Mouse (Mus musculus) right cerebral cortex, postnatal 36 days (tissue): ENCODE measurements at regions not wholly inside any gene's neighbourhood (a gene's known extent, or its start where the extent isn't known, plus 50 kb on each side); places are given as distances from the start of the nearest gene placed in this dataset.
A peak's percentile ranks its signal among the peaks of the same experiment; 100 is the strongest.

Experiments
- DNase-seq, 2 experiments: peaks; one replicate each; pipeline ENCODE4 v3.0.0; 2022; ENCODE audit warnings: low spot score in 2 of 2, mixed read lengths in 1 of 2

DNA sequence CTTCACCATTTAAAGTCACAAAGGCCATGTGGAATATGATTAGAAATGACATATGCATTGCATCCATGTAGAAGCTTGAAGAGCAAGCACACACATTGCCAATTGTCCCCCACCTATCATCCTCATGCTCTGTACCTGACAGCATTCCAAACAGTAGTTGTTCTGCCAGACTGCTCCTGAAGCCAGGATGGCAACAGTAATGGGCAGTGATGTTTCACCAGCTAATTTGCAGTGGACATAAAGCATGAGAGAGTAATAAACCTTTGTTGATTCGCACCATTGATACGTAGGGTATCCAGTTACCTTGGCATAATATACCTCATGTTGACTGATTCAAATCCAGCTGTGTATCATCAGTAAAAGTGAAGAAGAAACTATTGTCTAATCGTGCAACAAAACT lies 606.5 kb upstream of the Celf2 start:
- DNase-seq: no peak

DNA sequence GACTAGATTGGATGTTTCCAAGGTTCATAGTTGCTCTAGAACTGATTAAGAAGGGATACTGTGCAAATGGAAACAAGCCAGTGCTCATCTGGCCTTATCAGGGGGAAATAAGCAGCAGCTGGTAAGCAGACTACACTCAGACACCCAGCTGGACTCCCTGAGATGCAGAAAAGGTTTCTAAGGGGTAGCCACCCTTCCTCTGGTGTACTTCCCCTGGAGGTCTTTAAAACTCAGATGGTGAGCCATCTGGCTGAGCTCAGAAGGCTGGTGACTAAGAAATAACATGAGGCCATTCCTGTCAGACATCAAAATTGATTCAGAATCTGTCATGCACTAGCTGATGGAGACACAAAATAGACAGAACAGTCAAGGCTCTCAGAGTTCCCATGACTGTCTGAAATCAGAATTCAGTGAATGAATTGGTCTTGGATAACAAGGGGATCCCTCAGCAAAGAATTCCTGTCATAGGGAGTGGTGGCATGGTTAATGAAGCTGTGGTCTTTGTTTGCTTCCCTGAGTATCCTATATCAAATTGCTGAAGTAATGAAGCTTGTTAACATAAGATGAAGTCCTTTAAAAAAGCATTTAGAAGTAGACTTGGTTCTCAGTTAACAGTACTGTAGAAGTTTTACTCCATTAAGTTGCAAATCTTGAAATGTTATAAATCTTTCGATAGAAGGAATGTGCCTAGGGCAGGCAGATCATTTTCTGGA lies 603.2 kb upstream of the Celf2 start:
- DNase-seq: no peak

DNA sequence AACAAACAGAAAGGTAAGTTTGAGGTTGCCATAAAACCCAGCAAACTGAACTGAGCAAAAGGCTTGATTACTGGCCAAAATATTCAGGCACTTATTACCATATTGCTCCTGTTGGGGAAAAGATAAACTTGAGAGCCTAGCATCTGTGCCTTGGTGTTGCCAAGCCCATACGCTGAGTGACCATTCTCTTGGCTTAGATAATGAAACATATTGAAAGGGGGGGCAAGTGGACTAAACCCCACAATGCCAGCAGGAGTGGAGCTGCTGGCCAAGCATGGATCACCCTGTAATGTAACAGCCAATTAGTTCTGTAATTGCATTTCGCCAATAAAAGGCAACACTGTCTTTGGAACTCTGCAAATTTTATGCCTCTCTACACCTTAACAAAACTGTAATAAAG lies 584.8 kb upstream of the Celf2 start:
- no peak for DNase-seq

DNA sequence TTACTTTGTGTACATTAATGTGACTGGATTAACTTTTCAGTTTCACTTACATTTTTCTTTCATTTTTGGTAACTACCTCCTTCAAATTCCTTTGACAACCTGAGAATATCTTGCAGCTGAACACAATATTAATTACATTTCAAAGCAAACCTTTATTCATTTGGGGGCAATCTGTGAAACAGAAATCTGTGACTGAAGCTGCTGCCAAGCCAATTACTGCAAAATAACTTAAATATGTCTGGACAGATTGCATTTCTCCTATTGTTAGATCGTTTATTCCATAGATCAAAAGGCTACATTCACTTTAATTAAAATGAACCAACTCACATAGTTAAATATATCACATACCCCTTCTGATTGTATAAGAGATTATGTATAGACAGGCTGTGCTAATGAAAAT lies 558.5 kb upstream of the Celf2 start:
- DNase-seq: no peak

DNA sequence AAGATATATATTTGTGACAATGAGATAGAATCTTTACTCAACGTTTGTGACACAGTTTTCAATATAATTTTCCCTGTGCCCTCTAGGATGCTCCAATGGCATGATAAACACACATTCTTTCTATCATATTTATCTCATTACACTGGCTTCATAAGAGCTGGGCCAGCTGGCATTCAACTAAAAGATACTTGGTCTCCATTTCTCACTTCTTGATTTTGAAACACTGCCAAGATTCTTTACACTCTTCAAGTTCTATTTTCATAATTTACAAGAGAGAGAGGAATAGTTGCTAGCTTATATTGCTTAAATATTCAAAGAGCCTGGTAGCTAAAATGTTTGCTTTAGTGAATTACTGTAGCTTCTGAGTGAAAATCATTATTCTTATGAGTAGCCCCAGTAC lies 552.3 kb upstream of the Celf2 start:
- no peak for DNase-seq

DNA sequence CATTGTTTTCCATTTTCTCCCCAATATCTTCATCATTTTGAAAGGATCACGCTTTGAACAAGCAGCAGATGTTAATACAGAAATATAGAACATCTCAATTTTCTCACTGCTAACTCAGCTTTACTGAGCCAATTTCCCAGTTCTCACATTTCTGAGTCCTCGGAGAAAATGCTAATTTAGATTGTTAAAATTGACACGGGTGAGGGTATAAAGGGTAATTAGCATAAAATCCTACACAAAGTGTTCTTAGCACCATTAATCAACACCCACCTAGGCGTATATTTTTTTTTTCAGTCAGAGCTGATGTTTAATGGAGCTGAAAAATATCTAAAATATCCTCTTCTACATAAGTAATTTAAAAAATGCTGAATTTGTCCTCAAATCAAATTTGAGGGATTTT lies 519.8 kb upstream of the Celf2 start:
- no peak for DNase-seq

DNA sequence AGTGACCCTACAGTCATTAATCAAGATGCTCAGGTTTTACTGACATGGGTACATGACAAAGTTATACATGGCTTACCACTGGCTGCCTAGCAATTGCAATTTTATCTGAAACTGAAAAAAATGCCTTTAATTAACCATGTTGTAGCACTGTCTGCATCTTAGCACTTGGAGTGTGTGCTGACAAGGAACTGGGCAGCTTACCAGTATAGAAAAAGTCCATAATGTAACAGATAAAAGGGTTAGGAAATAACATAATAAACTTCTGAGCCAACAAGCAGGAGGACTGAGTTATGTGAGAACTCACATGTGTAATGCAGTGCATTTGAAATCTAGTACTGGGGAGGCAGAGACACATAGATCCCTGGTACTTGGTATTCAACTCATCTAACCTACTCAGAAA lies 518.2 kb upstream of the Celf2 start:
- no peak for DNase-seq

DNA sequence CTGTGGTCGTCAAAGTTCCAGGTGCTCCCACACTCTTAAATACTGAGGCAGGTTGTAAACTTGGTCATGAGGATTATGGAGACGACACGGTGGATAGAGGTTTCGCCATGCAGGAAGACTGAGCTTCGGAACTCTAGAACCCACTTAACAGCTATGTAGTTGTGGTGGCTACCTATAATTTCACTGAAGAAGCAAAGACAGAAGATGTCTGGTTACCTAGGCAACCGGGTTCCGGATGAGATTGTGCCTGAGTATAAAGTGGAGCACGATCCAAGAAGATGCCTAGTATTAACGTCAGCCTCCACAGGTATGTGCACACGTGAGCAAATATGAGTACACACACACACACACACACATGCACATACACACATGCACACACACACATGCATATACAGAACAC lies 517.3 kb upstream of the Celf2 start:
- peak in 1 of 2 experiments; percentile 54 for DNase-seq

DNA sequence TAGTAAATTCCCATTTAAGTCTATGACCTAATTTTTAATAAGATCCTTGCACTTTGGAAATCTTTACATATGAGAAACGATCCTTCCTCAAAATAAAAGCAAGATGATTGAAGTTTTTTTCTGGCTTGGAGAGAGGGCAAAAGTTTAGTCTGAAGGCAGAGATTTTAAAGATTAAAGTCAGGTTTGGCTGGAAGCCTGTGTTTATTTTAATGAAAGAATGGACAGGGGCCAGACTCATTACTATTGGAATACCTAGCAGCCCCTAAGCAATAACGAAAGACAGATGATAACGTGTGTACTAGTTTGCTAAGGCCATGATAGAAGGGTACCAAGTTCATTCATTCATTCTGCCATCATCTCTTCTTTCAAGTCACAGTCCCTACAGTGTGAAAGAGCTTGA lies 513.3 kb upstream of the Celf2 start:
- no peak for DNase-seq

DNA sequence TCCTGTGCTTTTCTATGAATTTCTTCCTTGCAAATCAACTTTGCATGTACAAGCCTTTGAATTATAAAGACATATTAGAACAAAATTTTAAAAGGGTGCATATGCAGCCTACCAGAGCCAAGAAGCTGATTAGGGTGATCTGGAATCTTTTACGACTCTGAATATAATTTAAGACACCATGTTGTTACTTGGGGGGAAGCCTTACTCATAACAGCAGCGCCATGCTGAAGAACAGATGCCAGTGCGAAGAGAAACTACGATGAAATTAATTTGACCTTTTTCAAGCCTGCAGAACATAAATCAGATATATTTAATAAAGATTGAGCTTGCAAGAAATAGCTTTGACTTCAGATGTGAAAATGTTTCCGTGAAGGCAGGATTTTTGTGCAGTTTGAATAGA lies 512.7 kb upstream of the Celf2 start:
- no peak for DNase-seq

DNA sequence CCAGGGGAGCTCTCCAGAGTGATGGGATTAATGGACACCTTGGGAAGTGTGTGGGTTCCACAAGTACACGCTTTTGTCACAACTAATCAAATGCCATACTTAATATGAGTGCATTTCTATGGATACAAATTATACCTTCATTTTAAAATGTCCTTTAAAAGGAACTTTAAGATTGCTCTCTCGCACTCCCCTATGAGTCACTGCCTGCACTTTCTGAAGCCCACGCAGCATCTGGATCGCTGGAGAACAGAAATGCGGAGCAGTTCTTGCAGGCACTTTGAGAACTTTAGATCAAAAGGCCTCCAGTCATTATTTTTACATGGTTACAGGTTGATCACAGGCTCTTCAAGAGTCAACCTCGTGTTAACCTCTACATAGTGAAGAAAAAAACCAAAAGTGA lies 503.5 kb upstream of the Celf2 start:
- peak; percentile 69 to 73 for DNase-seq

DNA sequence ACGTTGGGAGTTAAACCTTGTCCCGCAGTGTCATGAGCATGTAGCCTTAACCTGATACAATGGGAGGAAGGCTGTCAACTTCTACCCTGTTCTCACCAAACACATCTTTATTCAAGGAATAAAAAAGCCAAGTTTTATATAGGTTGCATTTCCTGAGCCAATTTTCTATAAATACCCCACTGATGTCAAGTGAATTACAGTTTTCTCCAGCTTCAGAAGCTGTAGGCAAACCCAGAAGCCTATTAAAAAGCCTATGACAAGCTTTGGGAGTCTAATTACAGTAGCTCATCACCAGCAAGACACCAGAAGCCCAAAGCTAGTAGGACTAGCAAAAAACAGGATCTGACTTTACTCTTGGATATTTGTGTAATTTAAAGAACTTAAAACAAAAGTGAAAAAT lies 490.1 kb upstream of the Celf2 start:
- DNase-seq: peak in 1 of 2 experiments; percentile 12

DNA sequence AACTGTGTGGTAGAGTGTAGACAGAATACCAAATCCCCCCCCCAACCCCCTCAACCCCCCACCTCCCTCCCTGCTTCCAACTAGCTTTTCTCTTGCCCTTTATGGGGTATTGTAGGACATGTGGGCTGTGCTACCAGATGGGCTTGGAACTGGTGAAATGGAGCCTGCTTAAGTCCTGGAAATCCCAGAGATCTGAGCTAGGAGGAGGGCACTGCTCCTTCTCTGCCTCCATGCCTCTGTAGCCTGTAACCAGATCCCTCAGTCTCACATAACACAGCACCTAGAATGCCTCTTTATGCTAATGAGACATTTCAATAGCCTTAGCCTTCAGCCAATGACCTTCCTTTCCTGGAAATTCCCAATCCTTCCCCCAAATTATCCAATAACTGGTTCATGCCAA lies 465.1 kb upstream of the Celf2 start:
- no peak for DNase-seq

DNA sequence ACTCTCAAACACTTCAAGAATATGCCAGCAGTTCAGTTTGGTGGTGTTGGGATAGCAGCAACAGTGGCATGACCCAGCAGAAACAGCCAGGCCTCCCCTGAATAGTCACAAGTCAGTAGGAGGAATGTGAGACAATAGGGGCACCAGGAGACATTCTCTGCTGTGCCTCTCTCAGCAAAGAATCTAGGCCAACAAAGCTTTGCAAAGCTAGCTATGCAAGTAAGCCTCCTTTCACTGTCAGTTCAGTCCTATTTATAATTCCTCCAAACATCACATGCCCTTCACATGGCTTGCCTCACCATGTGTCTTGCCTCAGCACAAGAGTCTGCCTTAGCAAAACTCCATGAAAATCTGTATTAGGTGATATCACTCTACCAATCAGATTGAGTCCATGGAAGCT lies 454.1 kb upstream of the Celf2 start:
- DNase-seq: peak in 1 of 2 experiments; percentile 6

DNA sequence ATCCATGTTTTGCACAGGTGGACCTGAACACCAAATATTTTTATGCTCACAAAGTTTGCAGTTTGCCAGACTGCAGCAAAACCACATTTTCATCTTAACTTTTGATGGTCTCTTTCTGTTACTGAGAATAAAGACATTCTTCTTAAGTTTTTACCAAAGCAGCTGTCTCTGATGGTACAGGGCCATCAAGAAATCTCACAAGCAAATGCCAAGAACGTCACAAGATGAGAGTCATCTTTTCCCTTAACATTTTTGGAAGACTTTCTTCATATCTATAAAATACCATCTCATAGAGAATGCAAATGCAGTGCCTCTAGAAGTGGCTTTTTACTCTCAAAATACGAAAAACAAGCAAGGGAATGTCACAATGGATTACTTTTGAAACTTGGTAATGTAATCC lies 444.8 kb upstream of the Celf2 start:
- no peak for DNase-seq

DNA sequence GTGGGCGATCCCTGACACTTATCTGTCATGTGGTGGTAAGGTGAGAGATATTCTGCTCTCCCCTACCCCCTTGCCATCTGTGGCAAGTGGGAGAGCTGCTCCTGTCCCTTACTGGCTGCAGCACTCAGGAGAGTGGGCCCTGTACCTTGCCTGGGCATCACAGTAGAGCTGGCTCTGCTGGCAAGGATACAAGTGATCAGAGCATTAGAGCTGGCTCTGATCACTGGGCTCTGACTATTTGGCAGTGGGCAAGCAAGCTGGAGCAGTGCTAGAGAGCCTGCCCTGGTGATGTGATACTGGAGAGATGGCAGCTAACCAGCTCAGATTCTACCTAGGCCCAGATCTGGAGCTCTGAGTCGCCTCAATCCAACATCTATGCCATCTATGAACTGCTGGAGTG lies 443.5 kb upstream of the Celf2 start:
- no peak for DNase-seq

DNA sequence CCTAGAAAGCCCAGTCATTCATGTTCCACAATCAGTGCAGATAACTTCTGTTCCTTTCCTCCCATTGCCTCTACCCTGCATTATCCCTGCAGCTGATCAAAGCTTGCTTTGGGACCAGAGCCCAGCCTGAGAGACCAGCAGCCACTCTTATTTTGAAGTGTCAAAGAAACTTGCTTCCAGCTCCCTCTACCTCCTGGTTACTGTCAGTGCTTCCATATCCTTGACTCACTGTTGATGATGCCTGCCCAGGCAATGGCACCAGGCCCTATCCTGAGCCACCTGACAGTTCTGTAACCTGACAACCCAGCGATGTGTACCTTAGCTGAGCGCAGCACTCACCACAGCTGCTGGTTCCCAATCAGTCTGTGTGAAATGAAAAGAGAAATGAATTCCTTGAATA lies 435.6 kb upstream of the Celf2 start:
- peak; percentile 9 to 20 for DNase-seq

DNA sequence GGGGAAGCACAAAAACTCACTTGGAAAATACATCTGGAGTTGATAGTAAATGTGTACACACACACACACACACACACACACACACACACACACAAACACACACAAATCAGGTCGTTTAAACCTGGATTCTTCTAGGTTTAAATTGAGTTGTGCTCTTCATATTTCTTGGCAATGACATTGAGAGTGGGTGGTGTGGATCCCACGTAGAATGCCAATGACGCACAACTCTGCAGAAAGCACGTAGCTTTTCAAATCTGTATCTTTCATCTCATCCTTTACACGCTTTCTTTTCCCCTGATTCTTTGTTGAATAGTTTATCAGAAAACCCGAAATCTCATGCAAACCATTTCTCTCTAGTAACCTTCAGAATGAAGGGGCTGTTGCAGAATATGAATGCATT lies 424.3 kb upstream of the Celf2 start:
- peak; percentile 26 to 52 for DNase-seq

DNA sequence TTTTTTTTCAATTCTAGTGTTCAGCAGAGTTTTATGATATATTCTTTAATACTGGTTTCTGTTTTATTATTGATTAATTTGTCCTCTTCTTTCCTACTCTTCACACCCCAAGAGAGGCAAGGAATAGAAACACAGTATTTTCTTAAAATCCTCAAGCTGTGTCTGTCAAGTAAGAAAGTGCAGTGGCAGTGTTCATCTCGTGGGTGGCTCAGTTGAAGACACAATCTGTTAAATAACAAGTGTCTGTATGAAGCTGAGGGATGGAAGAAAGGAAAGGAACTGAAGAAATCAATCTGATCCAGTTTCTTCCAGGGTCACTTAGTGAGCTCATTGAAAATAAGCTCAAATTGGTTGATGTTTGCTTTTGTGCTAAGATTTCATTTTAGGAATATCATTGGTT lies 396.9 kb upstream of the Celf2 start:
- DNase-seq: peak; percentile 20 to 43

DNA sequence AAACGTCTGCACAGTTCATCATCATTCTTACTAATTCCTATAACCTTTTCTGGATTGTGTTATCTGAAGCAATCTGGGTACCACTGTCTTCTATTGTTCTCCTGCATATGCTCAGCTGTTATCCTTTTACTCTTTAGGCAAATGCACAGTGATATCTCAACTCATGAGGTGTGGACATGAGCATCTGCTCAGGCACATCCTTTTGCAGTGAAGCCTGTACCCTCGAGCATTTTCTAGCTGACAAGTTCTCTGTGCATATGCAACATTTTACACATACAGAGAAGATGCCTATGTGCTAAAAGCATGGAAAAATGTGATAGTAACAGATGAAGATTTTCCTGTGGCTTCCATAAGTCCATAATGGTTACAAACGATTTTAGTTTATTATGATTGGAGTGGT lies 384.4 kb upstream of the Celf2 start:
- DNase-seq: peak; percentile 9 to 34
